Mouse (Mus musculus) adipocyte (in vitro differentiated cells): Measurements from ENCODE around the gene H2-T3.
"Not testable (repeated sequence)": the region's sequence is repeated elsewhere in the genome, so short reads cannot be mapped to it uniquely, and the experiment has no call there.

Source experiments
- DNase-seq: peaks from one replicate; pipeline ENCODE4 v3.0.0-alpha.2; 2016; ENCODE audit warnings: low spot score

Gene H2-T3

GRCm38 (mm10) chr17:36178938-36179337 is 11.1 kb downstream of the H2-T3 start:
- DNase-seq = not testable (repeated sequence)

- not testable (repeated sequence) for DNase-seq
These were observed 14.0 kb downstream of the H2-T3 start for GRCm38 (mm10) chr17:36176132-36176531.

DNA sequence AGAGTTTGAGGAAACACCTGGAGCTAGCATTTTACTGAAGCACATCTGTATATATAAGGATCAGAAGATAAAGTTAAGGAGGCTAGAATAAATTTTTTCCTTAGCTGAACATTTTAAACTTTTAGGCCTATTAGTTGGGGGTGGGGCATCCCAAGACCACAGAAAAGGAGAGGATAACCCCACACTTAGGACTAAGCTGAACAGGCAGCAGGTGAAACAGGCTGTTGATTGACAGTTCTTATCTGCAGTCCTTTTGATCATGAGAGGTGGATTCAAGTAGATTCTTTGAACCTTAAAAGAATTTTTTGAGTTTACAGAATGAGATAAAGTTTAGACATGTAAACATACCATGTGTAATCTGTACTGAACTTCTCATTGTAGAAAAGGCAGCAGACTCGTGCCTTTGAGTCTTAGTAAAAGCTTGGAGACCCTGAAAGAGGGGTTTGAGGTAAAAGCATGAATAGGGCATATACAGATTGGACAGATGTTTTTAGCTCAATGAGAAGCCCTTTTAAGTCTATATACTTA is 19.7 kb downstream of the H2-T3 start:
- no peak for DNase-seq

GRCm38 (mm10) chr17:36169753-36170152 is 20.3 kb downstream of the H2-T3 start:
- no peak for DNase-seq

DNA sequence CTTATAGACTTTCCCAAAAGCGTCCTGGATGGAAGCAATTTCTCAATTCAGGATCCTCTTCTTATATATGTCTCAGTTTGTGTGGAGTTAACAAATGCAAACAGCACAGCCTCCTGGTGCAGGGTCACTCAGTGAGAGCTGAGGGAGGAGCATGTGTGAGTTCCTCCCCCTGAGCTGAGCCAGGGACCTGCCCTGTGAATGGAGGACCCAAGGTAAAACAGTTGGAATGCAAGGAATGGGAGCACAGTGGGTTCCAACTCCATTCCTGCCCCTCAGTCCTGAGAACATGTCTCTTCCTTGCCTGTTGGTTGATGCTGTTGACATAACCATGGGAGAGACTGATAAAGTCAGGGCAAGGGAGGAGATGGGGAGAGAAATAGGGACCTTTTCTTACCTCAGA is 21.0 kb downstream of the H2-T3 start:
- not testable (repeated sequence) for DNase-seq

DNA sequence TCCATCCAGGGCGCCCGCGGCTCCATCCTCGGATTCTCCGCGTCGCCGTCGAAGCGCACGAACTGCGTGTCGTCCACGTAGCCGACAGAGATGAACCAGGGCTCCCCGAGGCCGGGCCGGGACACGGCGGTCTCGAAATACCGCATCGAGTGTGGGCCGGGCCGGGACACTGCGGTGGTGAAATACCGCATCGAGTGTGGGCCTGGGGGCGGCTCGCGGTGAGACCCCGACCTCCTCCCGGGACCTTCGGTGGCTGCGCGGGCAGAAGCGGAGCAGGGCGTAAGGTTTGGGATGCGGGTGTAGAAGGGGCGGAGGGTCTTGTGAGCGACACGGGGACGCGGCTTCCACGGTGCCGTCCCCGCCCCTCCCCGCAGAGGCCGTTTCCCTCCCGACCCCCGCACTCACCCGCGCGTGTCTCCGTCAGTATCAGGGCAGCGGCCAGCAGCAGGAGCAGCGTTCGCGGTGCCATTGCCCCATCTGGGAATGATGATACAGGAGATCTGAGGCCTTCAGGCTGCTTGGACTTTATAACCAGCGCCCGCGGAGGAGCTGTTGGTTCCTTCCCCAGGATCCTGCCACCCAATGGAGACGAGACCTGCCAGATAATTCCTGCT is 21.9 kb downstream of the H2-T3 start, which contains the start of gene Gm8909:
TSS of gene Gm8909 (minus strand) at position 499 of the 614 bp plus-strand sequence.
- no peak for DNase-seq

DNA sequence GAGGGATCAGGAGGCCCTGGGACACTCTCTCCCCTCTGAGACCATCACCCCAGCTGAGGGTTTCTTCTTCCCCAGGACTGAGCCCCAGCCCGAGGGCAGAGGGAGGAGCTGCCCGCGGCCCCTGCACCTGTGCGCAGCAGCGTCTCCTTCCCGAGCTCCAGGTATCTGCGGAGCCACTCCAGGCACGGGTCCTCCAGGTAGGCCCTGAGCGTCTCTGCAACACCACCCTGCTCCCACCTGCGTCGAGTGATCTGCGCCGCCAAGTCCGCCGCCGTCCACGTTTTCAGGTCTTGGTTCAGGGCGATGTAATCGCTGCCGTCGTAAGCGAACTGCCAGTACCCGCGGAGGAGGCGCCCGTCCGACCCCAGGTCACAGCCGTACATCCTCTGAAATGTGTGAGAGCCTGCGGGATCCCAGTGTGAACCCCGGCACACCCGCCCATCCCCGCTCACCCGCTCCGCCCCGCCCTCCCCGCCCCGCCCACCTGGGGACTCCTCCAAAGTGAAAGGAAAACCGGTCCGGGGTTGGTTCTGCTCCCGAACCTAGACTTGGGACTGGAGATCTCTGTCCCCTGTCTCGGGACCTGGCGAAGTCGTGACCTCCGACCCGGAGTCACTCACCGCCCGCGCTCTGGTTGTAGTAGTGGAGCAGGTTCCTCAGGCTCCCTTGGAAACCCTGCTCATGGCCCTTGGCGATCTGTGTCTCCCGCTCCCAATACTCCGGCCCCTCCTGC is 22.6 kb downstream of the H2-T3 start:
- DNase-seq = no peak

GRCm38 (mm10) chr17:36166901-36167300 is 23.2 kb downstream of the H2-T3 start:
- not testable (repeated sequence) for DNase-seq

GRCm38 (mm10) chr17:36161129-36162051 is 28.7 kb downstream of the H2-T3 start:
- DNase-seq = no peak

GRCm38 (mm10) chr17:36158264-36158663 is 31.8 kb downstream of the H2-T3 start:
- not testable (repeated sequence) for DNase-seq

DNA sequence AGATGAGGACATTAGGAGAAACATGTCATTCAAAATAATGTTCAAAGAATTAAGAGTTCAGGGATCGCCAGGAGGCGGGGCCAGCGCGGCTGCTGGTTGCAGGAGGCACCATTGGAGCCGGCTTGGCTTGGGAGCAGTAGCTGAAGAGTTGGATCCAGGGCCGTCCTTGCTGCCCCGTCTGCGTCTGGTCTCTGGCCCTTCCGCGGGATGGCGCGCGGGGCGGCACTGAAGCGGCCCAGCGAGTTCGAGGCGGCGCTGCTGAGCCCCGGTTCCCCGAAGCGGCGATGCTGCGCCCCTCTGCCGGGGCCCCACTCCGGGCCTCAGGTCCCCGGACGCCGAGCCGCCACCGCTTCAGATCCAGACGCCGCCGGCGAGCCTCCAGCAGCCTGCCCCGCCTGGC is 32.3 kb downstream of the H2-T3 start:
- not testable (repeated sequence) for DNase-seq

DNA sequence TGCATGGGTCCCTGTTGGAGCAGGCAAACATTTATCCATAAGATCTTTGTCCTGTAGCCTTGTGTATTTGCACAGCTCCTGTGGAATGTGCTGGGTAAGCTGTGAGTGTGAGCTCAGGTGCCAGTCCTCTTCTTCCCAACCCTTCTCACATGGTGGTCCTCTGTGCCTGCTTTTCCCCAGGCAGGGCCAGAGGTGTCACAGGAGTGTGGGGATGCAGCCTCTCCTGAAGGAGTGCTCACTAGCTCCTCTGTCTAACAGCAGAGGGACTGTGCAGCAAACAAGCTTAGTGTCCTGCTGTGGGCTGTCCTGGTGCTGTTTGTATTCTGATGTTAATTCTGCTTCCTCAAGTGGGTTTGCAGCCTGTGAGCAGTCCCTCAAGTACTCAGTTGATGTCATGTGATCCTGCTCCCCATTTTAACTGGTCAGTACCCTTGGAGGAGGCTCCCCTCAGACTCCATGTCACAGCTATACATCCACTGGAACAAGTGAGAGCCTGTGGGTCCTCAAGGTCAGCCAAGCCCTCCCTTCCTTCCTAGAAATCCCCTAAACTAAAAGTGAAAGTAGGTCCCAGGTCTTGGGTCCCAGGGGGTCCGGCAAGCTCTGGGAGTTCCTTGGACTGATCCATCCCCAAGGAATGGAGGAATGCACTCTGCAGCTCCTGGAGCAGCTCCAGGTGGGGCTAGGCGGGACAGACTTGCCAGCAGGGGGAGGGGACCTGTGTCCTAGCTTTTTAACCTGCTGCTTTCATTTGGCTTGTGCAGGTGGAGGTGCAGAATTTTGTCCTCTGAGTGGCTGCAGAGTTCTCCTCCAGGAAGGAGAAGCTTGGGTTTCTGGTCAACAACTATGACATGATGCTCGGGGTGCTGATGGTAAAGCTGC is 35.6 kb downstream of the H2-T3 start:
- DNase-seq = no peak

DNA sequence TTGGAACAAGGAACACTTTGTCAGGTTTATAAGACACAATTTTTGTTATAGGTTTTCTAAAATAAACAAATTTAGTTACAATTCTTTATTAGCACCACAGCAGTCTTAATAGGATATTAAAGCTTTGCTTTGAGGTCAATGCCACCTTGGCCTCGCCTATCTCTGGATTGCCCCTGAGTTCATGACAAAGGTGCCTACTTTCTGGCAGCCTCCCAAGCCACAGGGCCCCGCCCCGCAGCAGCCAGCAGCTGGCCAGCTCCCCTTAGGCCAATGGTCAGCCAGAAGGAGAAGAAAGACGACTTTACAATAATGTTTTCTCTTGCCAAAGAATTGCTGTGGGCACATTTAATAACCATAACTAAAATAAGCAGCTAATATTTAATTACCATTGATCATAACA is 38.9 kb downstream of the H2-T3 start:
- DNase-seq = not testable (repeated sequence)

GRCm38 (mm10) chr17:36148468-36148867 is 41.6 kb downstream of the H2-T3 start:
- not testable (repeated sequence) for DNase-seq

DNA sequence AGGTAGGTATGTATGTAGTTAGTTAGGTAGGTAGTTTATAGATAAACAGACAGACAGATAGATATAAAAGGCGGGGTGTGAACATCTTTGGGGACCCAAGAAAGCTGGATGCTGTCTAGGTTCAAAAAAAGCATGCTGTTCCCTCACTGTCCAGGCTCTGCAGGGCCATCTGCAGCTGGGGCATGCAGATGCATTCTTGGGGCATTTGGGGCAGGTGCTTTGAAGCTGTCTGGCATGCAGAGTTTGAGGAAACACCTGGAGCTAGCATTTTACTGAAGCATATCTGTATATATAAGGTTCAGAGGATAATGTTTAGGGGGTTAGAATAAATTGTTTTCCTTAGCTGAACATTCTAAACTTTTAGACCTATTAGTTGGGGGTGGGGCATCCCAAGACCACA is 43.1 kb downstream of the H2-T3 start:
- DNase-seq = not testable (repeated sequence)

GRCm38 (mm10) chr17:36145861-36146156 is 44.3 kb downstream of the H2-T3 start:
- not testable (repeated sequence) for DNase-seq

DNA sequence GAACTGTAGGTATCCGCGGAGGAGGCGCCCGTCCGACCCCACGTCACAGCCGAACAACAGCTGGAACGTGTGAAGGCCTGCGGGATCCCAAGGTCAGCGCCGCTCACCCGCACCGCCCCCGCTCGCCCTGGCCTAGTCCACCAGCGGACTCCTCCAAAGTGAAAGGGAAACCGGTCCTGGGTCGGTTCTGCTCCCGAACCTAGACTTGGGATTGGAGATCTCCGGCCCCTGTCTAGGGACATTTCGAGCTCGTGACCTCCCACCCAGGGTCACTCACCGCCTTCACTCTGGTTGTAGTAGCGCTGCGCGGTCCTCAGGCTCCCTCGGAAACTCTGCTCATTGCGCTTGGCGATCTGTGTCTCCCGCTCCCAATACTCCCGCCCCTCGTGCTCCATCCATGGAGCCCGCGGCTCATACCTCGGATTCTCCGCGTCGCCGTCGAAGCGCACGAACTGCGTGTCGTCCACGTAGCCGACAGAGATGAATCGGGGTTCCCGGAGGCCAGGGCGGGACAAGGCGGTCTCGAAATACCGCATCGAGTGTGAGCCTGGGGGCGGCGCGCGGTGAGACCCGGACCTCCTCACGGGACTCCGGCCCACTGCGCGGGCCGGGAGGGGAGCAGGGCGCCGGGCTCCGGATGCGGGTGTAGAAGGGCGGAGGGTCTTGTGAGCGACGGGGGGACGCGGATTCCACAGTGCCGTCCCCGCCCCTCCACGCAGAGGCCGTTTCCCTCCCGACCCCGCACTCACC is 44.8 kb downstream of the H2-T3 start:
- no peak for DNase-seq

DNA sequence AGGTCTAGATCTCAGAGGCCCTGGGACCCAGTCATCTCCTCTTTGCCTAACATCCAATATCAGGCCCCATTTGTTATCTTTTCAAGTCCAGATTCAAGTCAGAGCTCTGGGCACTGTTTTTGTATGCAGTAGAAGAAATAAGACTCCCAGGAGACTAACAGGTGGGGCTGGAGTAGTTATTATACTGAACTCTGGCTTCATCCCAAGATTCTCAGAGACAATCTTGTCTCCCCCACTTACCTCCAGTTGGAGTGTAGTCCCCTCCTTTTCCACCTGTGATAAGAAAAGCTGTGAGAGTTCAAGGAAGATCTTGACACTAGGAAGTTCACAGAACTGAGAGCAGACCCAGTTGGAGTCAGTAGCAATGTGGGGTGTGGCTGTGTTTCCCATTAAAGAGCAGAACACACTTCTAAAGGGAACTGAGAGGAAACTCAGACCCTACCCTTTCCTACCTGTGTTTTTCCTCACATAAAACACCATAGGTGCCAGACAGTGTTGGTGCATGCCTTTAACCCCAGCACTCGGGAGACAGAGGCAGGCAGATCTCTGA is 53.7 kb downstream of the H2-T3 start:
- not testable (repeated sequence) for DNase-seq
